Mouse (Mus musculus) brain, adult 2 months (tissue): ENCODE measurements around the gene Mapk3.

ENCODE experiments used
- DNase-seq: peaks from one replicate; pipeline ENCODE4 v3.0.0; 2011; ENCODE audit warnings: low read depth, low spot score

Gene Mapk3

DNA sequence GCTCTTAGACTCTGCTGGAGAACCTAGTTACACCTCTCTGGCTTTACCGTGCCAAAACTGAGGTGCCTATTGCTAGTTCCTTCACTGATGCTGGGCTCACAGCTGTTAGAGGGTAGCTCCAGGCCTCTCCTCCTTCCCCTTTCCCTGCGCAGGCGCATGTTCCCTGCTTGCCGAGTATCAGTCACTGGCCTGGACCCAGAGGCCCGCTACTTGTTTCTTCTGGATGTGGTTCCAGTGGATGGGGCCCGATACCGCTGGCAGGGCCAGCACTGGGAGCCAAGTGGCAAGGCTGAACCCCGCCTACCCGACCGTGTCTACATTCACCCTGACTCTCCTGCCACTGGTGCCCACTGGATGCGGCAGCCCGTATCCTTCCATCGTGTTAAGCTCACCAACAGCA is 23.3 kb downstream of the Mapk3 start:
- DNase-seq: no peak

DNA sequence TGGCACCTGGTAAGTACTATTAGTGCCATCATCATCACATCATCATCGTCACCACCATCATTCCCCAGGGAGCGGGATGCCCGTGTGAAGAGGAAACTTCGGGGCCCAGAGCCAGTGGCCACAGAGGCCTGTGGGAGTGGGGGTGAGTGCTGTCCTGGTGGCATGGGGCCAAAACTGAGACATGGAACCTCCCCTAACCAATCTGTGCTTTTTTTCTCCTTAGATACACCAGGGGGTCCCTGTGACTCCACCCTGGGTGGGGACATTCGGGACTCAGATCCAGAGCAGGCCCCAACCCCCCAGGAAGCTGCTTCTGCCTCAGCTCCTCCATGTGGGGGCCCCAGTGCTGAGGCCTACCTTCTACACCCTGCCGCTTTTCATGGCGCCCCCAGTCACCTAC is 25.1 kb downstream of the Mapk3 start:
- no peak for DNase-seq

DNA sequence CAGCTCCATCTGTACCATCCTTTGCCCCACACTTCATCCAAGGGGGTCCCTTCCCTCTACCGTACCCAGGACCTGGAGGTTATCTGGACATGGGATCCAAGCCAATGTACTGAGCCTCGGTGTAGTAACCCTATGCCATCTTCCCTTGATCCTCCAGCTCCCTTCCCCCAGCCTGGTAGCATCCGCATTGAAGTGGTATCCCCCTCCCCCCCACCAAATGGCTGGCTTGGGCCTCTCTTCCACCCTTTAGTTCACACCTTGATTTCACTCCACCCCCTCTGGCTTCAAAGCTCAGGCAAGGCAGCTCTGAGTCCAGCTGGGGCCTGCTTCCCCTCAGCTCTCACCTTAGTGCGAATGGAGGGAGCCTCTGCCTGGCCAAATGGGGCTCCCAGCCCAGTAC is 25.7 kb downstream of the Mapk3 start:
- DNase-seq: no peak

DNA sequence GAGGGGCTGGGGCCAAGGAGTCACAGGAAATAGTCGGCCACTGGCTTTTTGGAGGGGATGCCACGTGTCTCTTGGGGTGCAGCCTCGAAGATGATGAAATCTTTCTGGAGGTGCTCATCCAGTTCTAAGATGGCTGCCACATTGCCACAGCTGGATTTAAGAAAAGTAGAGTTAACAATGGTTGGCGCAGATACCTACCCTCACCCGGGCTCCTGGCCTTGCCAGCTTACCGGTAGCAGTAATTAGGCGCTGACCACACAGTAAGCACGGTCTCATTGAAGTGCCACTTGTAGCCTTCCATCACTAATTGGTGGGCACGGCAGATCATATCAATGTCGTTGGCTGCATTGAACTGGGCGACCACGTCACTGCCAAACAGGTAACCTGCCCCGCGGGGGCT is 26.7 kb downstream of the Mapk3 start:
- no peak for DNase-seq

DNA sequence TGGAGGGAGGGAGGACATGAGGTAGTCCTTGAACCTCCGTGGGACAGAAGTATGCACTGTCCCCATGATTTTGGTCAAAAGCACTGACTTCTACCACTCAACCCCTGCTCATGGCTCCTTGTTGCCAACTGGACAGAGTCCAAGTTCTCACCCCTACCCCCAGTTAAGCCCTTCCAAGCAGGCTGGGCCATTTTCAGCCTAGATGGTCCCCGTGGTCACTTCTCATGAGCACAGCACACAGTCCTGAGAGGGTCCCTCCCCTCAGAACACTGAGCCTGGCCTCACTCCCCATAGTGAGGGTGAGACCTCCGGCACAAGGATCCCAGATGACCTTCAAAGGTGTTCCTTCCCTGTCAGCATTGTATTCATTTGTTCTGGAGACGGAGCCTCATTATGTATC is 29.7 kb downstream of the Mapk3 start:
- no peak for DNase-seq

DNA sequence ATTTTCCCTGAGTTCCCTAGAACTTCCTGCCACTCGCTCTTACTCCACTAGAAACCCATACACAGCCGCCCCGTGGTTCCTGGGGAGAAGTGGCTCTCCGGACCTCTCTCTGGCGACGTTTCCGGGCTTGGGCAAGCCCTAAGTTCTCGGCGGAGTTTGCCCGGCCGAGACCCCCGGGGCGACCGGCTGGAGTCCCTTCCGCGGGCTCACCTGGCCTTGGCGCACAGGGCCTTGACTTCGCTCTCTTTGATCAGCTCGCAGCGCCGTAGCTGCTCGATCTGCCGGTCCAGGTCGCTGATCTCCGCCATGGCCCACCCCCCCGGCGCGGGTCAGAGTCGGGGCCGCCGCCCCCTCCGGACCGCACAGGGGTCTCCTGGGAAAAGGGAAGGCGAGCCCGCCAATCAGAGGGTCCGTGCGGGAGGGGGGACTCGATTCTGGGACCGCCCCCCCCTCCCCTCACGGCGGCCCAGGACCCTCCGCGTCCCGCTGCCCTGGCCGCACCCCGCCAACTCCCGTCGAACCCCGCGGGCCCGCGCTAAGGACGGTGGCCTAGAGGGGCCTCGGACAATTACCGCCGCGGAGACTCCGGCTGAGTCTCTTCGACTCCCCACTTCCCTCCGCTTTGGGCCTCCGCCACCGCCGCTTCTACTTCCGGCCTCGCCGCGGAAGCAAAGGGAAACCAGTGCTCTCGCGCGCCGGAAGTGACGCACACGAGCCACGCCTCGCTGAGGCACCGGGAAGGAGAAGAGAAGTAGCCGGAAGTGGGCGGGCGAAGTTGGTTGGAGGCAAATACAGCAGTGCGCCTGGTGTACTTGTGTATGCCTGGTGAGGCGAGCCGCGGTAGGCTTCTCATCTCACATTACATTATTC is 32.7 kb downstream of the Mapk3 start, which contains the start of gene Ppp4c:
Gene Ppp4c (minus strand): TSS at position 646 of the 870 bp plus-strand sequence.
- peak; percentile 99 for DNase-seq

DNA sequence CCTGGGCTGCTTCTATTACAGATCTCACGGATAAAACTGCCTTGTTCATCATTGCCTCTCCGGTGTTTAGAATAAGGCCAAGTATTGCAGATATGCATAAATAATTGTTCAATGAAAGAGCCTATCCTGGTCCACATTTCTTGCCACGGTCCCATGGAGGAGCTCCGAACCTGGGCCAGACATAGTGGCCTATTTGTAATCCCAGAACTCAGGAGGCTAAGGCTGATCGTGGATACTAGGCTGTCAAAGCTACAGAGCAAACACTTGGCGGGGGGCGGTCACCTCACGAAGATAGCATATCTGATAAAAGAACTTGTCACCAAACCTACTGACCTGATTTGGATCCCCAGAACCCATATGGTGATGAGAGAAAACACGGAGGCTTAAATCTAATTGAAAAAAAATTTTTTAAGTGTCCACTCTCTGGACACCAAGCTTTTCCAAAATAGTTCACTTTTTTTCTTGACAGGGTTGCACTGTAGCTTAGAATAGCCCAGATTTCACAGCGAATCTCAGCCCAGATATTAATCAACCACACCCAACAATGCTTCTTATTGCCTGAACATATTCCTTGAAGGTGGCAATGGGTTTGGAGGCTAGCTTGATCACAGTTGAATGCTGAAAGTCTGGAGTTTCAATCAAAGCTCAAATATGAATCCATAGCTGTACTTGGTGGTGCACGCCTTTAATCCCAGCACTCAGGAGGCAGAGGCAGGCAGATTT is 33.5 kb downstream of the Mapk3 start:
- DNase-seq: no peak

DNA sequence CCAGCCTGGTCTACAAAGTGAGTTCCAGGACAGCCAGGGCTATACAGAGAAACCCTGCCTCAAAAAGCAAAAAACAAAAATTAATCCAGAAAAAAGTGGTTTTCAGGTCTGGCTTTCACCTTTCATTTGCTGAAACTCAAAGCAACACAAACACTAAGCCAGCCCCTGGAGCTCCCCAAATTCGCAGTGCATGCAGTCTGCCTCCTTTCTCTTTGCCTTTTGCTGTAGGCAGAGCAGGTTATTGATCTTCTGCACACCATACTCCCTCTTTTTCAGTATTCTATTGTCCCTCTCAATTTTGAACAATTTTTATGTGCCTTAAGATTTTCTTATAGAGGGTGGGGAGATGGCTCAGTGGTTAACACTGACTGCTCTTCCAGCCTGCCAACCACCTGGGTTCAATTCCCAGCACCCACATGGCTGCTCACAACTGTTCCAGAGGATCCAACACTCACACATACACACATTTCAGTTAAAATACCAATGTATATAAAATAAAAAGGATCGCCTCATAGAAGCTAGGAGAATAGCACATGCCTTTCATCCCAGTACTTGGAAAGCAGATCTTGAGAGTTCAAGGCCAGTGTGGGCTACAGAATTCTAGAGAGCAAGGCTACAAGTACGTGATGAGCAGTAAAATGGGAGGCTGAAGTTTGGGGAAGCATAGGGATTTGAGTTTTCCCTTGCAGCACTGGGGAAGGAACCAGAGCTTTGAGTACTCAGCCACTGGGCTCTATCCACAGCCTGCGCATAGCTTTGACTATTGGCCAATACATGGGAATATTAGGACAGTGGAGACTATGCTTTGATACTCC is 34.3 kb downstream of the Mapk3 start:
- no peak for DNase-seq

DNA sequence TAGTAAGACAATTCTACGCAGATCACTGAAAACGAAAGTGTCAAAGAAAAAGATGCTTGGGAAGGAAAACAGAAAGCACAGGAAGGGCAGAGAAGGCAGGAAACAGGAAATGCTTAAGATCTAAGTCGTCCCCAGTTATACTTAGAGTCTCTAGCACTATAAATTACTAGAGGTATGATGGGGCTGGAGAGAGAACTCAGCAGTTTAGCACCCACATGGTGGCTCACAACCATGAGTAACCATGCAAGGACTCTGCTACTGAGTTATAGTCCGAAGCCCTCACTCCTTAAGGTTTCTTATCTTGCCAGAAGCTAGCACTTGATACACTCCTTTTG is 34.8 kb downstream of the Mapk3 start:
- DNase-seq: no peak

DNA sequence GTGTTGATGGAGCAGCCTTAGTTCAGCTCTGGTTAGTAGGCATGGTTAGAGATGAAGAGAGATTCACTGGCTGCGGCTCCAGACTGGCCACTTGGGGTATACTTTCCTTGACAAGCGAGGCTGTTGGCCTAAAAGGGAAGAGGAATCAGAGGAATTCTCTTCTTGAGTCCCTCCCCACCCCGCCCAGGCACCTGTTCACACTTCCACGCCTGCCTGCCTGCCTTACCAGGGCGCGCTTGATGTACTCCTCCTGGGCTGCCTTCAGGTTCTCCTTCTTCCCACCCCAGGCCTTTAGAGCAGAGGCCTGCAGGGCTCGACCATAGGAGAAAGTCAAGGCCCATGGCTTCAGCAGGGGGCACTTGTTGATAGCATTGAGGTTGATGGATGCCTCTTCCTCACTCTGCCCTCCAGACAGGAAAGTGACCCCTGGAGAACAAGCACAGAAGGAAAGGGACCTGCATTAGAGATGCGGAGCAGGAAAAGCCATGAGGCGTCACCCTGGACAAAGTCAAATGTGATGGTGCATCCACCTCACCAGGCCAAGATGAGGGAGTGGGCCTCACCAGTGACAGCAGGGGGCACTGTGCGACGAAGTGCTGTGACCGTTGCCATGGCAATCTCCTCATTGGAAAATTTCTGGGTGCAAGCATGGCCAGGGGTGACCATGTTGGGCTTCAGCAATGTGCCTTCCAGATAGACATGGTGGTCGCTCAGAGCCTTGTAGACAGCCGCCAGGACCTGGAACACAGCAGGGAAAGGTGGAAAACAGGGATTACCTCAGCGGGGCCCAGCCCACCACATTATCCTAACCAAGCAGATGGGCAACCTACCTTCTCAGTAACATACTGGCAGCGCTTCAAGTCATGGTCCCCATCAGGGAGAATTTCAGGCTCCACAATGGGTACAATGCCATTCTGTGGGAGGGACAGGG is 36.3 kb downstream of the Mapk3 start:
- no peak for DNase-seq

DNA sequence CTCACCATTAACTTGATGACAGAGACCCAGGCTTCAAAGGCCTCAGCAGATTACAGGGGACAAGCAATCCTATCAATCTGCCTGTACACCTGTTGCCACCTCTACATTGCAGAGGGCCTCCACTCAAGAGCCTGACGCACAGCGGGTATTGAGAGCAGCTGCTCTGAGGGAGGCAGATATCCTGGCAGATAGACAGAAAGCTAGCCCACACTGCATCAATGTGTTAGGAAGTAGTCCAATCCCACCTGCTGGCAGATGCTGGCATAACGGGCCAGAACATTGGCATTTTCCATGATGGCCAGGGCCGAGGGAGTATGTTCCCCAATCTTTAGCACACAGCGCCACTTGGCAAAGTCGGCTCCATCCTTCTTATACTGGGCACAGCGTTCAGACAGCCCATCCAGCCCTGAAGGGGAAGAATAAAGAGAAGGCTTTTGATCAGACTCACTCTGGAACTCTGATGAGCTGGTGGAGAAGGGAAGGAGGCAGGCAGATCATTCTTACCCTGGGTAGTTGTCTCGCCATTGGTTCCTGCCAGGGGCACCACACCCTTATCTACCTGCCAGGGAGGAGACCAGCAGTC is 37.0 kb downstream of the Mapk3 start:
- peak; percentile 85 for DNase-seq

DNA sequence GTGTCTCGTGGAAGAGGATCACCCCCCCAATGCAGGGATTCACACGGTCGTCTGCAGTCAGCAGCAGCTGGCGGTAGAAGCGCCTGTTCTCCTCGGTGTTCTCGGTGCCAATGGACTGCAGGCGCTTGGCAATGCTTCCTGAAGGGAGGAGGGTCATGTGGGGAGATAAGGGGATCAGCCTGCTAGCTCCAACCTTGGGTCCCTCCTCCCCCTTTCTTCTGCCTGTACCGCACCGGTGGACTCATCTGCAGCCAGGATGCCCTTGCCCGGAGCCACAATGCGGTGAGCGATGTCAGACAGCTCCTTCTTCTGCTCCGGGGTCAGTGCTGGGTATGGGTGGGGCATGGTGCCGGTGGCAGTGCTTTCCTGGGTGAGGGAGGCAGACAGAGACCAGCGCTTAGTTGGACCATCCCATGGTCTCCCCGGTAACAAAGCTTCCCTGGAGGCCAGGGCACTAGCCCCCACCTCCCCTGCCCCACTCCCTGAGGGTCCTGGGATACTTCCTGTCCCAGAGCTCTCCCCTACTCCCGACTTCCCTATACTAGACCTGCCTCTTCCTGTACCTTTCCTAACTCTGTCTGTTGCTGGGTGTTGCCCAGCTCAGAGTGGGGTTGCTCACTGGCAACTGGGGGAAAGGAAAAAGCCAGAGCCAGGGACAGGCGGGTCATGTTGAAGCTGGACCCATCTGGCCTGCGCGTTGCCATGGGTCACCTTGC is 38.2 kb downstream of the Mapk3 start, which contains the start of gene Fam57b:
Gene Fam57b (plus strand): TSS at position 258 of the 716 bp plus-strand sequence.
- DNase-seq: peak; percentile 71

DNA sequence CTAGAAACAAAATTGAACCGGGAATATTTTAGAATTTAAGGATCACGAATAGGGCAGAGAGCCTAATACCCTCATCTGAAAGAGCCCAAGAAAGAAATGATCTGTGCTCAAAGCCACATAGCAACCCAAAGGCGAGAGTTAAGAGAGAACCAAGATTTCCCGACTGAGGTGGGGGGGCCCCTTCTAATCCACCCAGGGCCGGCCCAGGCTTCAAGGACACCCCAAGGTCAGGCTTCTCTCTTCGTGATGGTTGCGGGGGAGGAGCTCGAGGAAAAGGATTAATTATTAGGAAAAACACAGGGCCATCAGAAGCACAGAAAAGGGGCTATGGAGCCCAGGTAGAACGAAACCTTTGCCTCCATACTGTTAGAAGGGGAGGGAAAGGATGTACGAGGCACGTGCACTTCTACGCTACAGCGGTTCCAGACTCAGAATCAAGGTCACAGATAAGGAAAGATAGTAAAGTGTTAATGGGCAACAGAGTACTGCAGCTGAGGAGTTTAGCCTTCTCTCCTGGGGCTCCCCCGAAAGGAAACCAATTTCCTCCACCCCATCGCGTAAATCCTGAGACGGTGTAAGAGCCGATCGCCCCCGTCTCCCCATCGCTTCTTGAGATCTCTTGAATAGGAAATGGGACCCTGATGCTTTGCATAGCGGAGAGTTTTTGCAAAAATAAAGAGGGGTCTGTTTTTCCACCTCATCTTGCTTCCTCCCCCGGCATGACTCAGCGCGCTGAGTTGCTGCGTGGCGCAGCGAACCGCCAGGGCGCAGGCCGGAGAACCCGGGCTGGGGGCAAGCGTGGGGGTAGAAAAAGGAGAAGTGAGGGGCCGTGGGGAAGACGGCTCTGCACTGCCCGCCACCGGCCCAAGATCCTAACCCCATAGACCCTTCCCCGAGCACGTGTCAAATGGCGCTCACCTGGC is 39.0 kb downstream of the Mapk3 start:
- peak; percentile 40 for DNase-seq

DNA sequence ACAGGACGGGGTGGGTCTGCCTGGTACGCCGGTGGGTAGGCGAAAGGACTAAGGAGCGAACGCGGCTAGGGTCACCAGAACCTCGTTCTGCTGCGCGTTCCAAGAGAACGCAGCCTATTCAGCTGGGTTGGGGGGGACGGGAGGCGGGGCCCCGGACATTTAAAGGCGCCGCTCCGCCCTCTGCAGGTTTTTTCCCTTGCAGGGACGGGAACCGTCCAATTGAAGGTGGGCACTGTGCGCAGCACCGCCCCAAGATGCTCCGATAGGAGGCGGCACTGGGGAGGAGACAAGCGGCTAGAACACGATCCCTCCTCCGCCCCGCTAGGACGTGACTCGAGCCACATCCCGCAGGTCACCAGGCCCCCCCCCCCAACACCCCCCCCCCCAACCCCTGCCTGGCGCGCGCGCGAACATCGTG is 39.7 kb downstream of the Mapk3 start:
- peak; percentile 100 for DNase-seq

DNA sequence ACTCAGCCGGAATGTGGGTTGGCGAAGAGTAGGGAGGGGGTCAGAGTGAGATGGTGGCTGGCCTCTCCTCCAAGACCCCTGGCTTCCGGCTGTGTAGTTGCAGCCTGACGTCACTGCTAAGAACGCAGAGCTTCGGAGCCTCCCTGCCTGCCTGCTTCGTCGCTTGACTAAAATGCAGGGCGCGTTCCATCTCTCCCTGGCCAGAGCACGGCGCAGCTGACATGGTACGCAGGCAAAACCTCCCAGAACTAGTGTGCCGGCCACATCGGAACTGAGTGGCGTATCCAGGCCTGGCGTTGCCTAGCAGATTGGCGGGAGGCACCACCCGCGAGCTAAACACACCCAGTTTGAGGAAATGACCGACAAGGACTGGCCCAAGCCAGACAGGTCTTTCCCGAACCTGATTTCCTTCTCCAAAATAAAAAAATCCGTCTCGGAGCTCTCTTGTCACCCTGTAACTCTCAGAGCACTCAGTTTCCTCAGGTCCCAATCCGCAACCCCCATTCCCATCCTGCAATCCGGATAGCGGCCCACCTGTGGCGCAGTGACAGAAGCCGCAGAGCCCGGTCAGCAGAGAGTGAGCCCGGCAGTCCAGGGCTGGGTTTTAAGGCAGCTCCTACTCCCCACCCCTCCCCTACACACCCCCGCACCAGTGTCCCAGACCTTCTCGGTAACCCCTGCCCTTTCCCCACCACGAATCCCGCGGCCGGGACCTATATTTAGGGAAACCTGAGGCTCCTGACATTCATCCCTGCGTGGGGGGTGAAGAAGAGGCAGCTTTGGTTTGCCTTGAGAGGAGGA is 40.3 kb downstream of the Mapk3 start:
- DNase-seq: peak; percentile 80

DNA sequence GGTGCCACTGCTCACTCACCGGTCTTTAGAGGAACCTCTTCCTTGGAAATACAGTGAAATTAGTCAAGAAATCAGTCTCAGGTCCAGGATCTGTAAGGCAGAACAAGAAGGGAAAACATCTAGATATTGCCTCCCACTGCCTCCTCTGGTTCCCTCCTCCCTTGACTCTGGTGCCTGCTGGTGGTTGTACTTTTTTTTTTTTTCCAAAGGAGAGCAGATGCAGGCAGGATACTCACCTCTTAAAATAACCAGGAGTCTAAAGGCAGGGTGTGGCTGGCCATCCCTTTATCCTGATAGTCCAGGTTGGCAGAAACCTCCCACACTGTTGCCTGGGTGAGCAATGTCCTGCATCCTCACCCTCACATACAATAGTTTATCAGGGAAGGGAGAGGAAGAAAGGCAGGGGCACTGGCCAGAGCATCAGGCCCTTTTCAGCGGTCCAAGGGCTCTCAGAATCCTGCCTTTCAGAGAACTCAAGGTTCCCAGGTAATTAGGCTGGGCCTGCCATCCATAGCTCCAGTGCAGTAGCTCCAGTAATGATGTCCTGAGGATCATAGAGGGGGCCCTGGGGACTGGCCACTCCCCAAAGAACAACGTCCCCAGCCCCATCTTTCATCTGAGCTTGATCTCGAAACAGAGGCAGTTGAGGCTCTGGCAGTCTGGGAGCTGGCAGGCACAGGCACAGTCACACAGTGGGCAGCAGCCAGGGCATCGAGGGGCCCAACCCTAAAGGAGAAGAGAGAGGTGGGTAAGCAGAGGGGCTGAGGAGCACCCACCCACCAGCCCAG is 41.1 kb downstream of the Mapk3 start:
- no peak for DNase-seq

DNA sequence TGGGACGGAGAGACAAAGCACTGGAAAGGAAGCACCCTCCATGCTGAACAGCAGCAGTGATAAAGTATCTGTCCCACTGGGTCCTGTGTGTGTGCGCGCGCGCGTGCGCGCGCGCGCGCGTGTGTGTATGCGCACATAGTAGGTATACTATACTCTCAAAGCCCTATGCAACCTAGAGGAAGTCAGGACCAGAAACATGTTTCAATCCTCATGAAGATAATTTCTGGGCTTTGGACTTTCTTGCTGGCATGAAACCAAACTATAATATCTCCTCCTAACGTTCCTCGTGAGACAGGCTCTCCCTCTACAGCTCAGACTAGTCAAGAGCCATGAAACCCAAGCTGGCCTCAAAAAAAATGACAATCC is 41.6 kb downstream of the Mapk3 start:
- DNase-seq: no peak
